23 mouse cellular contexts compared by ENCODE assay signal in genomic region chr1:55167560-55167959, GRCm38 (mm10).
"Had no signal": no experiment of that assay in that cellular context is flagged by ENCODE, and none has a peak within 500 bp of the region (broad histone marks: within the 10 kb centered on the region; RNA-seq: fewer than 3 reads in every experiment).

No protein-coding gene starts in this region.

- H3K27me3 ChIP-seq: heart, embryonic 13.5 days; heart, embryonic 15.5 days; hindbrain, embryonic 12.5 days; intestine, embryonic 15.5 days; limb, embryonic 12.5 days had no signal

- H3K4me1 ChIP-seq: heart, embryonic 13.5 days; heart, embryonic 15.5 days; hindbrain, embryonic 12.5 days; intestine, embryonic 15.5 days; limb, embryonic 10.5 days; limb, embryonic 12.5 days had no signal

- ATAC-seq: forebrain, postnatal 0 days; hindbrain, embryonic 16.5 days; inflammation-experienced regulatory T-cells, adult 6 months; intestine, embryonic 15.5 days; intestine, postnatal 0 days had no signal

- H3K9me3 ChIP-seq: intestine, embryonic 15.5 days; limb, embryonic 10.5 days had no signal

- H3K36me3 ChIP-seq: heart, embryonic 15.5 days; hindbrain, embryonic 12.5 days; intestine, embryonic 15.5 days had no signal

- DNase-seq: forebrain, postnatal 0 days; gastrocnemius, postnatal 10 days; gastrocnemius, postnatal 25 days; heart, postnatal 4 days; kidney, adult 18-20 months; kidney, adult 8-10 months; kidney, postnatal 10 days; kidney, postnatal 25 days; kidney, postnatal 4 days had no signal

- H3K4me3 ChIP-seq: heart, embryonic 13.5 days; heart, embryonic 15.5 days; hindbrain, embryonic 10.5 days; hindbrain, embryonic 12.5 days; intestine, embryonic 15.5 days; layer of hippocampus, adult 2 months; left cerebral cortex, adult 2 months; limb, embryonic 10.5 days; limb, embryonic 12.5 days had no signal

- H3K27ac ChIP-seq: heart, embryonic 13.5 days; heart, embryonic 15.5 days; hindbrain, embryonic 10.5 days; hindbrain, embryonic 12.5 days; hindbrain, embryonic 14.5 days; intestine, embryonic 15.5 days; layer of hippocampus, adult 2 months; left cerebral cortex, adult 2 months; limb, embryonic 10.5 days; limb, embryonic 12.5 days had no signal

- H3K4me2 ChIP-seq: heart, embryonic 11.5 days; heart, embryonic 13.5 days; heart, embryonic 15.5 days; hindbrain, embryonic 12.5 days; hindbrain, embryonic 14.5 days; intestine, embryonic 15.5 days; limb, embryonic 12.5 days had no signal

- H3K9ac ChIP-seq: forebrain, postnatal 0 days; heart, embryonic 13.5 days; heart, embryonic 15.5 days; hindbrain, embryonic 12.5 days; hindbrain, embryonic 14.5 days; intestine, embryonic 15.5 days; limb, embryonic 12.5 days had no signal
